Mouse (Mus musculus) liver, postnatal 0 days (tissue): ENCODE measurements around the gene Kdm2a. TPM values are rescaled to one million over a fixed set of nuclear protein-coding genes. Genes with fewer than 3 reads are reported as not detected.

Source experiments
- ATAC-seq: fragments of 200-750 bp; cut with Nextera tagmentation; 2 replicates; pipeline ENCODE4 v1.8.0; 2017; ENCODE audit warnings: mild to moderate bottlenecking, moderate library complexity
- DNase-seq: peaks from one replicate; pipeline ENCODE4 v3.0.0-alpha.2; 2016
- H3K27ac ChIP-seq: fragments of 300-500 bp; sonication (generic); 2 replicates; pipeline ENCODE4 v1.5.1; 2014; ENCODE audit warnings: antibody characterized with exemption, moderate library complexity, mild to moderate bottlenecking, low read depth
- H3K27me3 ChIP-seq: fragments of 300-500 bp; sonication (generic); 2 replicates; pipeline ENCODE4 v1.6.1; 2014; ENCODE audit warnings: low read length, control low read depth, mixed read lengths; ENCODE audit not compliant: insufficient read depth
- H3K36me3 ChIP-seq: fragments of 300-500 bp; sonication (generic); replicated peaks from 2 replicates; pipeline ENCODE4 v1.6.1; 2014; ENCODE audit warnings: mild to moderate bottlenecking, control low read depth, low read length, moderate library complexity, mixed read lengths; ENCODE audit not compliant: insufficient read depth
- H3K4me1 ChIP-seq: fragments of 300-500 bp; sonication (generic); 2 replicates; pipeline ENCODE4 v1.6.1; 2014; ENCODE audit warnings: antibody characterized with exemption, mild to moderate bottlenecking, control low read depth; ENCODE audit not compliant: insufficient read depth
- H3K4me2 ChIP-seq: fragments of 300-500 bp; sonication (generic); 2 replicates; pipeline ENCODE4 v1.6.1; 2014; ENCODE audit warnings: low read depth, mild to moderate bottlenecking, low read length, moderate library complexity, mixed read lengths
- H3K4me3 ChIP-seq: fragments of 300-500 bp; sonication (generic); 2 replicates; pipeline ENCODE4 v1.5.1; 2014; ENCODE audit warnings: low read depth, low read length
- H3K9ac ChIP-seq: fragments of 300-500 bp; sonication (generic); replicated peaks from 2 replicates; pipeline ENCODE4 v1.6.1; 2014; ENCODE audit warnings: mild to moderate bottlenecking, moderate library complexity
- H3K9me3 ChIP-seq: fragments of 300-500 bp; sonication (generic); 2 replicates; pipeline ENCODE4 v1.6.1; 2016; ENCODE audit warnings: mild to moderate bottlenecking, control low read depth, low read length, mixed read lengths
- CTCF ChIP-seq: sonication (generic); IDR thresholded peaks from 2 replicates; pipeline ENCODE4 v1.5.1; 2016; ENCODE audit warnings: antibody characterized with exemption, low read depth
- EP300 ChIP-seq: IDR thresholded peaks from 2 replicates; pipeline ENCODE4 v1.6.1; 2016; ENCODE audit warnings: antibody characterized with exemption, low read depth, mild to moderate bottlenecking
- WGBS: fragments of 180-500 bp; shearing (Covaris S2); extraction: QIAGEN DNeasy Blood & Tissue Kit; methylation state at CpG from one replicate; pipeline ENCODE4 v1.1.7; 2014; ENCODE audit not compliant: insufficient replicate concordance; 5-methylcytosine and 5-hydroxymethylcytosine counted together
- polyA plus RNA-seq: library from polyadenylated mRNA; unstranded; fragments of >200 nt; fragmentation: Nextera tagmentation; extraction: Ambion mirVana; gene quantifications from 2 replicates; pipeline ENCODE4 v1.2.1, GENCODE M21; 2015

The Kdm2a gene
- polyA plus RNA-seq, 1 experiment from 2014 or later = 7.8 TPM

GRCm38 (mm10) chr19:4441090-4441591, 43.1 kb upstream of the Kdm2a start:
- H3K9me3 ChIP-seq = no peaks in the 10 kb centered on the region
- H3K9ac ChIP-seq = no peak overlapping the region
- 17% methylated on average over 6 of the region's 6 CpGs for WGBS
- peaks cover 18% of the 10 kb centered on the region for H3K4me1 ChIP-seq
- no peaks in the 10 kb centered on the region for H3K36me3 ChIP-seq
- H3K4me3 ChIP-seq = no peak overlapping the region
- DNase-seq (peak; percentile 73), ATAC-seq (peak; percentile 9; the same call in 1 of the 2 replicates)
- H3K27ac ChIP-seq = peak overlapping the region; percentile 89
- TF ChIP-seq CTCF (peak; percentile 84), EP300 (no peak)
- H3K27me3 ChIP-seq = peaks cover 16% of the 10 kb centered on the region
- 0 out of 2 replicates have a peak overlapping the region, but pooled peaks have one; percentile 24 for H3K4me2 ChIP-seq

GRCm38 (mm10) chr19:4440222-4440621, 42.1 kb upstream of the Kdm2a start:
- no peaks in the 10 kb centered on the region for H3K36me3 ChIP-seq
- H3K4me1 ChIP-seq = peaks cover 18% of the 10 kb centered on the region
- peak overlapping the region; percentile 81 for H3K4me2 ChIP-seq
- ATAC-seq = no peak
- no peak overlapping the region for H3K4me3 ChIP-seq
- H3K27me3 ChIP-seq = peaks cover 16% of the 10 kb centered on the region
- WGBS = 11% methylated on average over 8 of the region's 8 CpGs
- no peaks in the 10 kb centered on the region for H3K9me3 ChIP-seq
- no peak overlapping the region for H3K9ac ChIP-seq
- TF ChIP-seq EP300 (no peak), CTCF (no peak)
- DNase-seq = peak; percentile 51
- H3K27ac ChIP-seq = peak overlapping the region; percentile 89

GRCm38 (mm10) chr19:4439161-4439801, 41.2 kb upstream of the Kdm2a start, which contains the start of gene Rhod:
TSS of gene Rhod (minus strand) at chr19:4439432.
- 2% methylated on average over 48 of the region's 51 CpGs for WGBS
- H3K27me3 ChIP-seq = peaks cover 16% of the 10 kb centered on the region
- H3K4me1 ChIP-seq = peaks cover 18% of the 10 kb centered on the region
- H3K9ac ChIP-seq = peak within 1 kb of the TSS; percentile 71
- peak within 1 kb of the TSS; percentile 80 for H3K27ac ChIP-seq
- peak; percentile 60 for ATAC-seq
- peak; percentile 78 for DNase-seq
- H3K36me3 ChIP-seq = no peaks in the 10 kb centered on the region
- H3K9me3 ChIP-seq = no peaks in the 10 kb centered on the region
- peak within 1 kb of the TSS; percentile 63 for H3K4me3 ChIP-seq
- H3K4me2 ChIP-seq = peak within 1 kb of the TSS; percentile 81
- TF ChIP-seq CTCF (0 out of 2 replicates have a peak, but pooled peaks have one; percentile 2), EP300 (no peak)

GRCm38 (mm10) chr19:4438791-4439160, 40.7 kb upstream of the Kdm2a start:
- Histone ChIP-seq H3K4me2 (peak overlapping the region; percentile 81), H3K4me1 (peaks cover 18% of the 10 kb centered on the region), H3K9me3 (no peaks in the 10 kb centered on the region), H3K27me3 (peaks cover 16% of the 10 kb centered on the region), H3K4me3 (peak overlapping the region; percentile 63), H3K9ac (peak overlapping the region; percentile 71), H3K27ac (peak overlapping the region; percentile 80), H3K36me3 (no peaks in the 10 kb centered on the region)
- 15% methylated on average over 8 of the region's 8 CpGs for WGBS
- ATAC-seq = peak; percentile 39
- no peak for TF ChIP-seq EP300
- DNase-seq = no peak

- H3K27me3 ChIP-seq = peaks cover 16% of the 10 kb centered on the region
- peaks cover 18% of the 10 kb centered on the region for H3K4me1 ChIP-seq
- 26% methylated on average over 6 of the region's 6 CpGs for WGBS
- H3K9me3 ChIP-seq = no peaks in the 10 kb centered on the region
- no peak overlapping the region for H3K9ac ChIP-seq
- H3K36me3 ChIP-seq = no peaks in the 10 kb centered on the region
- DNase-seq (no peak), ATAC-seq (no peak)
- TF ChIP-seq EP300 = no peak
- TF ChIP-seq CTCF = no peak
- peak overlapping the region; percentile 81 for H3K4me2 ChIP-seq
- no peak overlapping the region; the same call in 1 of the 2 replicates for H3K4me3 ChIP-seq
- H3K27ac ChIP-seq = no peak overlapping the region
Observed at GRCm38 (mm10) chr19:4437886-4438285, 39.8 kb upstream of the Kdm2a start.

GRCm38 (mm10) chr19:4436254-4436653, 38.2 kb upstream of the Kdm2a start:
- Histone ChIP-seq H3K36me3 (no peaks in the 10 kb centered on the region), H3K9ac (no peak overlapping the region), H3K27me3 (peaks cover 16% of the 10 kb centered on the region), H3K4me1 (peaks cover 18% of the 10 kb centered on the region), H3K27ac (no peak overlapping the region), H3K9me3 (no peaks in the 10 kb centered on the region), H3K4me3 (no peak overlapping the region), H3K4me2 (no peak overlapping the region)
- ATAC-seq = no peak
- 74% methylated on average over 3 of the region's 3 CpGs for WGBS
- TF ChIP-seq CTCF = no peak
- TF ChIP-seq EP300 = no peak
- DNase-seq = no peak
